Mouse (Mus musculus) neural tube, embryonic 12.5 days (tissue): Measurements from ENCODE around the gene Cspg4. TPM values are rescaled to one million over a fixed set of nuclear protein-coding genes. Genes with fewer than 3 reads are reported as not detected.
A peak's percentile ranks its signal among the peaks of the same experiment; 100 is the strongest.

Source experiments
- ATAC-seq: fragments of 200-750 bp; cut with Nextera tagmentation; 2 replicates; pipeline ENCODE4 v1.8.0; 2017; ENCODE audit warnings: low read depth, mild to moderate bottlenecking, moderate TSS enrichment, moderate library complexity; ENCODE audit not compliant: low FRiP score
- H3K27ac ChIP-seq: fragments of 300-500 bp; sonication (generic); 2 replicates; pipeline ENCODE4 v1.5.1; 2016
- H3K27me3 ChIP-seq: fragments of 300-500 bp; sonication (generic); replicated peaks from 2 replicates; pipeline ENCODE4 v1.6.1; 2016; ENCODE audit warnings: mild to moderate bottlenecking
- H3K36me3 ChIP-seq: fragments of 300-500 bp; sonication (generic); 2 replicates; pipeline ENCODE4 v1.6.1; 2016; ENCODE audit warnings: mild to moderate bottlenecking
- H3K4me1 ChIP-seq: fragments of 300-500 bp; sonication (generic); 2 replicates; pipeline ENCODE4 v1.6.1; 2016
- H3K4me2 ChIP-seq: fragments of 300-500 bp; sonication (generic); replicated peaks from 2 replicates; pipeline ENCODE4 v1.6.1; 2016; ENCODE audit warnings: mild to moderate bottlenecking
- H3K4me3 ChIP-seq: fragments of 300-500 bp; sonication (generic); 2 replicates; pipeline ENCODE4 v1.5.1; 2016
- H3K9ac ChIP-seq: fragments of 300-500 bp; sonication (generic); 2 replicates; pipeline ENCODE4 v1.6.1; 2016; ENCODE audit warnings: mild to moderate bottlenecking
- H3K9me3 ChIP-seq: fragments of 300-500 bp; sonication (generic); 2 replicates; pipeline ENCODE4 v1.6.1; 2016; ENCODE audit warnings: mild to moderate bottlenecking
- WGBS: fragments of 180-500 bp; shearing (Covaris S2); methylation state at CpG from one replicate; pipeline ENCODE4 v1.1.7; 2016; 5-methylcytosine and 5-hydroxymethylcytosine counted together
- polyA plus RNA-seq: library from polyadenylated mRNA; unstranded; fragments of >200 nt; fragmentation: Nextera tagmentation; extraction: Ambion mirVana; gene quantifications from 2 replicates; pipeline ENCODE4 v1.2.1, GENCODE M21; 2016

Cspg4 gene
- polyA plus RNA-seq, 1 experiment from 2014 or later: 5.3 TPM

DNA sequence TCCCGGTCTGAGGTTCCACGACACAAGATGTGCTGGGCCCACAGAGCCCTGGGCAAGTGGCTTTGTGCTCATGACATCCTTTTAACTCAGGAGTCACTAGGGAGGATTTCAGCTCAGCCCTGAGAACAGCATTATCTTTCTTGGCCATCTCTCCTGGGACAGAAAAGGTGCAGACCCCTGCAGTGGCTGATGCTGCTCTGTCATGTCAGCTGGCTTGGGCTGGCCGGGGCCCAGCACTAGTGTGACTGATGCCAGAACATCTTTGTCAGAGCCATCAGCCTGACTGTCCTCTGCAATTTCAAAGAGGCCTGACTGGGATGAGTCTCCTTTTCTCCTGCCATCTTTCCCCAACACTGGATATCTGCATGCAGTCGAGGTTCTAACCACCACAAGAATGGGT, 17.4 kb downstream of the Cspg4 start:
- H3K27ac ChIP-seq: no peak overlapping the region
- no peaks in the 10 kb centered on the region for H3K27me3 ChIP-seq
- WGBS: 64% methylated on average over 4 of the region's 4 CpGs
- H3K4me3 ChIP-seq: no peak overlapping the region
- no peaks in the 10 kb centered on the region; the same call in 1 of the 2 replicates for H3K36me3 ChIP-seq
- ATAC-seq: no peak
- H3K9me3 ChIP-seq: no peaks in the 10 kb centered on the region
- no peak overlapping the region for H3K4me2 ChIP-seq
- no peak overlapping the region for H3K9ac ChIP-seq
- no peaks in the 10 kb centered on the region for H3K4me1 ChIP-seq

DNA sequence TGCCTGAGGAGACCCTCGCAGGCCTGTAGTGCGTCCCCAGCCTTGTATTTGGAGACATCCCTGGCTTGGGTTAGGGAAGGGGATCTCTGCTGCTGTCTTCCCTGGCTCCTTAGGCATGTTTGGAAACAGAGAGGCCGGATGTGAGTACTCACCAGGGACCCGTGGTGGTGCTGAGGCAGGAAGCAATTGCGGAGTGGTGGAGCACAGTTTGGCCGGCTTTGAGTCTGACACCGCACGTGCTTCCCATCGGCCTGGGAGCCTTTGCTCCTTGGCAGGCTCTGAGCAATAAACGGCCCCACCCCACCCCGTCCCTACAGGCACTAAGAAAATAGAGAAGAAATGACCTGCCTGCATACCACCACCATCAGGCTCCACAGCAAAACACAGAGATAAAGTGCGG, 18.0 kb downstream of the Cspg4 start:
- Histone ChIP-seq H3K9me3 (no peaks in the 10 kb centered on the region), H3K4me3 (no peak overlapping the region), H3K9ac (no peak overlapping the region), H3K27me3 (no peaks in the 10 kb centered on the region), H3K27ac (no peak overlapping the region), H3K36me3 (no peaks in the 10 kb centered on the region; the same call in 1 of the 2 replicates), H3K4me1 (no peaks in the 10 kb centered on the region), H3K4me2 (no peak overlapping the region)
- 65% methylated on average over 12 of the region's 12 CpGs for WGBS
- no peak for ATAC-seq

DNA sequence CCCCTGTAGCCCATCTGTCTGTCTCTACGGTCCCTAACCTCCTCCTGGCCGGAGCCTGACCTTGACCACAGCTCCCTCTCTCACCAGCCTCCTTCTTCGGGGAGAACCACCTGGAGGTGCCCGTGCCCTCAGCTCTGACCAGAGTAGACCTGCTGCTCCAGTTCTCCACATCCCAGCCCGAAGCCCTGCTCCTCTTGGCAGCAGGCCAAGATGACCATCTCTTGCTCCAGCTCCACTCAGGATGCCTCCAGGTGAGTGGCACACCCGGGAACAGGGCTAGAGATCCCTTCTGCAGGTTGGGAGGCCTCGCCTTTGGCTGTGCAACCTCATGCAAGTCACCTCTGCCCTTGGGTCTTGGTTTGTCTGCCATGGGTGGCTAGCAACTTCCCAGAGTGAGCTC, 18.6 kb downstream of the Cspg4 start:
- H3K36me3 ChIP-seq: no peaks in the 10 kb centered on the region; the same call in 1 of the 2 replicates
- no peak overlapping the region for H3K27ac ChIP-seq
- no peak overlapping the region for H3K4me3 ChIP-seq
- no peak overlapping the region for H3K4me2 ChIP-seq
- H3K9ac ChIP-seq: no peak overlapping the region
- 81% methylated on average over 7 of the region's 7 CpGs for WGBS
- no peak for ATAC-seq
- no peaks in the 10 kb centered on the region for H3K27me3 ChIP-seq
- H3K9me3 ChIP-seq: no peaks in the 10 kb centered on the region
- H3K4me1 ChIP-seq: no peaks in the 10 kb centered on the region

DNA sequence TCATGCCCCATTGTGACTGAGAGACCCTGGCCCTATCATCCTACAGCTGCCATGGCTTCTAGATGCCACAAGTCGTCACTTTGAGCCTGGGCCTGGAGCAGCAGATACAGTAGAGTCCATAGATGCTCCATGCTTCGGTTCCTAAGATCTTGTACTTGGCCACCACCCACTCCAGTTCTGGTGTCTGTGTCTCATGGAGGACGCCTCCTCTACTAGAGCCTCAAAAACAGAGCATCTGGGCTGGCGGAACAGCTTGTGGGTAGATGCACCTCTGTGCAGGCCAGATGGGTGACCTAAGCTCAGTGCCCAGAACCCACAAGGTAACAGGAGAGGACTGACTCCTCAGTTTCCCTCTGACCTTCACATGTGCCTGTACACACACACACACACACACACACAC, 19.5 kb downstream of the Cspg4 start:
- ATAC-seq: no peak
- Histone ChIP-seq H3K27ac (no peak overlapping the region), H3K4me3 (no peak overlapping the region), H3K27me3 (no peaks in the 10 kb centered on the region), H3K4me1 (no peaks in the 10 kb centered on the region), H3K9ac (no peak overlapping the region), H3K4me2 (no peak overlapping the region), H3K9me3 (no peaks in the 10 kb centered on the region), H3K36me3 (no peaks in the 10 kb centered on the region; the same call in 1 of the 2 replicates)
- WGBS: 84% methylated on average over 4 of the region's 4 CpGs

DNA sequence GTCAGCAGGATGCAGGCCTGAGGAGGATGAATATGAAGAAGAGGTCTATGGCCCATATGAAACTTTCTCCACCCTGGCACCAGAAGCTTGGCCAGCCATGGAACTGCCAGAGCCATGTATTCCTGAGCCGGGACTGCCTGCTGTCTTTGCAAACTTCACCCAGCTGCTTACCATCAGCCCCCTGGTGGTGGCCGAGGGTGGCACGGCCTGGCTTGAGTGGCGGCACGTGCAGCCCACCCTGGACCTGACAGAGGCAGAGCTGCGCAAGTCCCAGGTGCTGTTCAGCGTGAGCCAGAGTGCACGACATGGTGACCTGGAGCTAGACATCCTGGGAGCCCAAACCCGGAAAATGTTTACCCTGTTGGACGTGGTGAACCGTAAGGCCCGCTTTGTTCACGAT, 21.3 kb downstream of the Cspg4 start:
- 61% methylated on average over 13 of the region's 13 CpGs for WGBS
- ATAC-seq: no peak
- no peaks in the 10 kb centered on the region for H3K9me3 ChIP-seq
- no peak overlapping the region for H3K4me3 ChIP-seq
- no peak overlapping the region for H3K4me2 ChIP-seq
- H3K27ac ChIP-seq: no peak overlapping the region
- H3K27me3 ChIP-seq: 0 out of 2 replicates have a peak, but pooled peaks cover 3% of the 10 kb centered on the region
- no peak overlapping the region for H3K9ac ChIP-seq
- H3K4me1 ChIP-seq: peaks cover 4% of the 10 kb centered on the region; the same call in 1 of the 2 replicates
- no peaks in the 10 kb centered on the region; the same call in 1 of the 2 replicates for H3K36me3 ChIP-seq

DNA sequence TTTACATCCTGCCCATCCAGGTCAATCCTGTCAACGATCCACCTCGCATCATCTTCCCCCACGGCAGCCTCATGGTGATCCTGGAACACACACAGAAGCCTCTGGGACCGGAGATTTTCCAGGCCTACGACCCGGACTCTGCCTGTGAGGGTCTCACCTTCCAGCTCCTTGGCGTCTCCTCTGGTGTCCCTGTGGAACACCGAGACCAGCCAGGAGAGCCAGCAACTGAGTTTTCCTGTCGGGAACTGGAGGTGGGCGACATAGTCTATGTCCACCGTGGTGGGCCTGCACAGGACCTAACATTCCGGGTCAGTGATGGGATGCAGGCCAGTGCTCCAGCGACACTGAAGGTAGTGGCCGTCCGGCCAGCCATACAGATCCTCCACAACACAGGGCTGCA, 21.8 kb downstream of the Cspg4 start:
- no peak overlapping the region; the same call in 1 of the 2 replicates for H3K4me3 ChIP-seq
- no peak overlapping the region for H3K27ac ChIP-seq
- no peak for ATAC-seq
- no peaks in the 10 kb centered on the region for H3K9me3 ChIP-seq
- no peak overlapping the region for H3K9ac ChIP-seq
- WGBS: 94% methylated on average over 15 of the region's 15 CpGs
- peaks cover 5% of the 10 kb centered on the region; the same call in 1 of the 2 replicates for H3K4me1 ChIP-seq
- no peak overlapping the region for H3K4me2 ChIP-seq
- 0 out of 2 replicates have a peak, but pooled peaks cover 3% of the 10 kb centered on the region for H3K27me3 ChIP-seq
- no peaks in the 10 kb centered on the region; the same call in 1 of the 2 replicates for H3K36me3 ChIP-seq

DNA sequence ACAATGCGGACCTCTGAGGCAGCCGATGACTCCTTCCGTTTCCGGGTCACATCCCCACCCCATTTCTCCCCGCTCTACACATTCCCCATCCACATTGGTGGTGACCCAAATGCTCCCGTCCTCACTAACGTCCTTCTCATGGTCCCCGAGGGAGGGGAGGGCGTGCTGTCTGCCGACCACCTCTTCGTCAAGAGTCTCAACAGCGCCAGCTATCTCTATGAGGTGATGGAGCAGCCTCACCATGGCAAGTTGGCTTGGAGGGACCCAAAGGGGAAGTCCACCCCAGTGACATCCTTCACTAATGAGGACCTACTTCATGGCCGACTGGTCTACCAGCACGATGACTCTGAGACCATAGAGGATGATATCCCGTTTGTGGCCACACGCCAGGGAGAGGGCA, 22.7 kb downstream of the Cspg4 start:
- ATAC-seq: no peak
- Histone ChIP-seq H3K27ac (no peak overlapping the region), H3K9me3 (no peaks in the 10 kb centered on the region), H3K4me1 (peaks cover 7% of the 10 kb centered on the region; the same call in 1 of the 2 replicates), H3K4me2 (no peak overlapping the region), H3K36me3 (no peaks in the 10 kb centered on the region; the same call in 1 of the 2 replicates), H3K4me3 (no peak overlapping the region), H3K27me3 (0 out of 2 replicates have a peak, but pooled peaks cover 3% of the 10 kb centered on the region), H3K9ac (no peak overlapping the region)
- 94% methylated on average over 16 of the region's 16 CpGs for WGBS

DNA sequence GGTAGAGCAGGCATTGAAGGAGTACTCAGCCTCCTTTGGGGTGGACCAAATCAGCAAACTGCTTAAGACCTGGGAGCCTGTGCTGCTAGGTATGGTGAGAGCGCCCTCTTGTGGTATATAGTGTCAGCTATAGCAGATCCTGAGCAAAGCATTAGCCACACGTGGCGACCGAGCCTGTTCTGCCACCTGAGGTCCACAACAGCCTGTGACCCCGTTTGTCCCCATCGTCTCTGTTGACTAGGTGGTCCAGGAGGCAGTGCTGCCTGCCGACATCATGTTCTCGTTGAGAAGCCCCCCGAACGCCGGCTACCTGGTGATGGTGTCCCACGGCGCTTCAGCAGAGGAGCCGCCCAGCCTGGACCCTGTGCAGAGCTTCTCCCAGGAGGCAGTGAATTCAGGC, 25.0 kb downstream of the Cspg4 start:
- peaks cover 17% of the 10 kb centered on the region for H3K4me1 ChIP-seq
- no peak overlapping the region for H3K27ac ChIP-seq
- H3K4me3 ChIP-seq: peak overlapping the region; percentile 7; the same call in 1 of the 2 replicates
- H3K27me3 ChIP-seq: 0 out of 2 replicates have a peak, but pooled peaks cover 3% of the 10 kb centered on the region
- H3K9me3 ChIP-seq: no peaks in the 10 kb centered on the region
- ATAC-seq: peak; percentile 45; the same call in 1 of the 2 replicates
- peak overlapping the region; percentile 29; the same call in 1 of the 2 replicates for H3K9ac ChIP-seq
- H3K4me2 ChIP-seq: peak overlapping the region; percentile 53
- 9% methylated on average over 14 of the region's 14 CpGs for WGBS
- no peaks in the 10 kb centered on the region; the same call in 1 of the 2 replicates for H3K36me3 ChIP-seq

DNA sequence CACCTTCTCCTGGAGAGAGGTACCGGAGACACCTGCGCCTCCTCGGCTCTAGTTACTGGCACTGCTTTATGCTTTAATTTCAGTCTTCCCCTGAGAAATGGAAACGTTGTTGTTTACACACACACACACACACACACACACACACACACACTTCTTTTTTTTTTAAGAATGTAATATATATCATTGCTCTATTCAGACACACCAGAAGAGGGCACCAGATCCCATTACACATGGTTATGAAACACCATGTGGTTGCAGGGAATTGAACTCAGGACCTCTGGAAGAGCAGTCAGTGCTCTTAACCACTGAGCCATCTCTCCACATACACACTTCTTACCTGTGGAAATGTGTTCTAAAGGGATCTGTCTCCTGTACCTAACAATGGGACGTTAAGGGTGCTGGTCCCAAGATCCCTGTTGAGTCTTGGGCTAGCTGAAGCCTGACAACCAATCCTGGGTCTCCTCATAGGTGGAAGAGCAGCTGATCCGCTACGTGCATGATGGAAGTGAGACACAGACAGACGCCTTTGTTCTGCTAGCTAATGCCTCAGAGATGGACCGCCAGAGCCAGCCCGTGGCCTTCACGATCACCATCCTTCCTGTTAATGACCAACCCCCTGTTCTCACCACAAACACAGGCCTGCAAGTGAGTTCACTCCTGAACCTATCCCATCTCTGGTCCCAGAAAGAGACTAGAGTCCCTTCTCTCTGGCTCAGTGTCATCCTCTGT, 25.9 kb downstream of the Cspg4 start:
- 72% methylated on average over 11 of the region's 11 CpGs for WGBS
- Histone ChIP-seq H3K4me2 (no peak overlapping the region), H3K9ac (no peak overlapping the region), H3K27me3 (0 out of 2 replicates have a peak, but pooled peaks cover 3% of the 10 kb centered on the region), H3K27ac (no peak overlapping the region), H3K4me1 (peaks cover 17% of the 10 kb centered on the region), H3K36me3 (no peaks in the 10 kb centered on the region; the same call in 1 of the 2 replicates), H3K4me3 (no peak overlapping the region), H3K9me3 (no peaks in the 10 kb centered on the region)
- ATAC-seq: no peak

DNA sequence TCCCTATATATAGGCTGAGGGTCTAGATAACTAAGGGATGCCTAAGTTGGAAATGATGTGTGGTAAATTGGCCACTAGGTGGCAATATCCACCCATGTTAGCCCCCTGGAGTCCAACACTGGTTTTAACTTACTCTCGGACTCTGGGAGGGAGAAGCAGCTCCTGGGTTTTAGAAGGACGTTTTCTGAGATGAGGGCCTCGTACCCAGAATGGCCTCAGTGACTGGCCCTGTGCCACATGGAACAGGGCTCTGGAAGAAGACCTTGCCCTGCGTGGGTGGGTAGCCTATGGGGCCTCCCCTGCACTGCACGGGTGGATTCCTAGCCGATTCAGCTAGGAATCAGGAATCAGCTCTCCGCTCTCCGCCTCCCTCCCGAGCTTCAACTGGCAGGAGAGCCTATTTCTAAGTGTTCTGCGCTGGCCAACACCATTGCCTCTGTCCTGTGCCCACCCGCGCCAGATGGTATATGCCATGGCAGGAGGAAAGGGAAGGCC, 26.7 kb downstream of the Cspg4 start:
- ATAC-seq: 0 out of 2 replicates have a peak, but pooled peaks have one; percentile 51
- H3K9ac ChIP-seq: no peak overlapping the region
- 33% methylated on average over 12 of the region's 12 CpGs for WGBS
- no peaks in the 10 kb centered on the region; the same call in 1 of the 2 replicates for H3K36me3 ChIP-seq
- peak overlapping the region; percentile 44; the same call in 1 of the 2 replicates for H3K4me2 ChIP-seq
- H3K9me3 ChIP-seq: no peaks in the 10 kb centered on the region
- peaks cover 17% of the 10 kb centered on the region for H3K4me1 ChIP-seq
- H3K27ac ChIP-seq: no peak overlapping the region
- no peak overlapping the region for H3K4me3 ChIP-seq
- H3K27me3 ChIP-seq: 0 out of 2 replicates have a peak, but pooled peaks cover 3% of the 10 kb centered on the region

DNA sequence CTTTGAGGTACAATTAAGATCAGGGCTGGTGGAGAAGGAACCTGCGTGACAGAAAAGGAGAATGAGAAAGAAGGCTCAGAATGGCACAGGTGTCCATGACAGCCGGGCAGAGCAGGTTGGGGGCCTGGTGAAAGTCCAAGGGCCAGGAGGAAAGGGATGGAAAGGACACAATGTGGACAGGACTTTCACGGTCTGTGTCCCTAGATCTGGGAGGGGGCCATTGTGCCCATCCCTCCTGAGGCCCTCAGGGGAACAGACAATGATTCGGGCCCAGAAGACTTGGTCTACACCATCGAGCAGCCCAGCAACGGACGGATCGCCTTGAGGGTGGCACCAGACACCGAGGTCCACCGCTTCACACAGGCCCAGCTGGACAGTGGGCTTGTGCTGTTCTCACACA, 27.3 kb downstream of the Cspg4 start:
- Histone ChIP-seq H3K27me3 (0 out of 2 replicates have a peak, but pooled peaks cover 3% of the 10 kb centered on the region), H3K4me1 (peaks cover 17% of the 10 kb centered on the region), H3K27ac (no peak overlapping the region), H3K36me3 (no peaks in the 10 kb centered on the region), H3K4me3 (no peak overlapping the region), H3K4me2 (no peak overlapping the region), H3K9me3 (no peaks in the 10 kb centered on the region), H3K9ac (no peak overlapping the region)
- WGBS: 90% methylated on average over 10 of the region's 10 CpGs
- no peak for ATAC-seq

DNA sequence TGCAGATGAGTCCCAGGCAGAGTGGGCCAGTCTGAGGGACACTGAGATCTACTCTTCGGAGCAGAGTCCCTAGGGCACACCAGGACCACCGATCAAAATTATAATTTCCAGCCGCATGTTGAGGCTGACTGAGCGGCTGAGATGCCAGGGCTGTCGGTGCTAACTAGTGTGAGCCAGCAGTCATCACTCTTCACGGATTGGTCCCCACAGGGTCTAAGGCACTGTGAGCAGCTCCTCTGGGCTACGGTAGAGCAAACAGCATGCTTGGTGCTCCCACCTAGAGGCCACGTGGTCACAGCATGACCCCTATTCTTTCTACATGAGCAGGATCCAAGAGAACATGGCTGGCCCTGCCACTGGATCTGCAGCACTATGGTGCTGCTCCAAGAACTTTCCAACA, 28.5 kb downstream of the Cspg4 start:
- Histone ChIP-seq H3K4me3 (no peak overlapping the region), H3K4me1 (peaks cover 17% of the 10 kb centered on the region), H3K9me3 (no peaks in the 10 kb centered on the region), H3K27ac (no peak overlapping the region), H3K9ac (no peak overlapping the region), H3K4me2 (no peak overlapping the region), H3K27me3 (0 out of 2 replicates have a peak, but pooled peaks cover 3% of the 10 kb centered on the region), H3K36me3 (no peaks in the 10 kb centered on the region)
- WGBS: 70% methylated on average over 8 of the region's 8 CpGs
- no peak for ATAC-seq
